Mouse (Mus musculus) effector memory CD4-positive, alpha-beta T cell, adult 5 months (primary cell): Measurements from ENCODE around the gene Map3k20. TPM values are rescaled to one million over a fixed set of nuclear protein-coding genes. Genes with fewer than 3 reads are reported as not detected.

Experiments
- polyA plus RNA-seq: library from polyadenylated mRNA; unstranded; fragments of 100-300 nt; shearing (Covaris generic); gene quantifications from one replicate; pipeline ENCODE4 v1.2.1, GENCODE M21; 2017

Gene Map3k20
- 0.11 TPM for polyA plus RNA-seq

GRCm38 (mm10) chr2:72285256-72285887 is at the start of gene Map3k20:
Map3k20 (plus strand) TSS chr2:72285637.

GRCm38 (mm10) chr2:72475797-72476485 is 190.5 kb downstream of the Map3k20 start, which contains the start of gene Cdca7:
Cdca7 (plus strand) TSS chr2:72476159.

Other genes starting within 250 kb of the Map3k20 start
- 7.9 TPM for gene Cdca7, start 190.5 kb downstream of the Map3k20 start, polyA plus RNA-seq